Mouse (Mus musculus) C2C12 (cell line): ENCODE measurements at regions not wholly inside any gene's neighbourhood (a gene's known extent, or its start where the extent isn't known, plus 50 kb on each side); places are given as distances from the start of the nearest gene placed in this dataset.

Source experiments
- CTCF ChIP-seq: IDR thresholded peaks from one replicate; pipeline ENCODE4 v1.5.1; 2011; ENCODE audit not compliant: control insufficient read depth, insufficient read depth, insufficient read length
- USF1 ChIP-seq: IDR thresholded peaks from one replicate; pipeline ENCODE4 v1.6.1; 2011; ENCODE audit warnings: low read depth, mild to moderate bottlenecking, control low read depth, moderate library complexity

GRCm38 (mm10) chr16:29977011-29977410 lies 87.2 kb upstream of the Hes1 start:
- no peak for TF ChIP-seq CTCF
- TF ChIP-seq USF1, result no peak
